Mouse (Mus musculus) lung, postnatal 10 days (tissue): Measurements from ENCODE around the gene Map3k15.

Source experiments
- DNase-seq: peaks from one replicate; pipeline ENCODE4 v3.0.0; 2021

Gene Map3k15

DNA sequence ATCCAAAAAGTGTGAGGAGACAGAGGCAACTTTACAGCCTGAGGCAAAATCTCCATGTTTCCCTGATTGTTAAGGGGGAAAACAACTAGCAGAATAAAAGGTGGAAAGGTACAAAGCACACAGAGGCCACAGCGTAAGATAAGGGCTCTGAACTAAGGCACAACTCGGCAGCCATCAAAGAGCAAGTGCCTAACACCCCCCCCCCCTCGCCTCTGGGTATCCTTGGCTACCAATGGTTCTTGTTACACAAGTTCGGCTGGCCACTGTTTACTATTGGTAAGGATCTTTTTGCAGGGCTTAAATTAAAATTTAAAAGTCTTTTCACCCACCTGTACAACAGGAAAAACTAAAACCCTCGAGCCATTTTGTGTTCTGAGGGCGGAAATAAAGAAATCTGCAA, 147.5 kb downstream of the Map3k15 start:
- DNase-seq, result no peak

DNA sequence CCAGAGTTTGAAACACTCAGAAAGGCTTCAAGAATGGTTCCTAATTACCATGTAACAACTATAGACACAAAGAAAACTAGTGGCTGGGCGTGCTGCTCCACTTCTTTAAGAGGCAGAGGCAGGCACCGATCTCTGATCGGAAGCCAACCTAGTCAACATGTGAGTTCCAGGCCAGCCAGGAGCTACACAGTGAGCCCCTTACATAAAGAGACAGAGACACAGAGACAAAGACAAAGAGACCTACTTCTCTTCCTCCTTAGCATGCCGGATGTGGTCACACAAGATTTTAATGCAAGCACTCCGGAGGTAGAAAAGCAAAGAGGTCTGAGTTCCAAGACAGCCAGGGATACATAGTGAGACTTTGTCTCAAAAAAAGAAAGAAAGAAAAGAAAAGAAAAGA, 147.9 kb downstream of the Map3k15 start:
- DNase-seq, result no peak

DNA sequence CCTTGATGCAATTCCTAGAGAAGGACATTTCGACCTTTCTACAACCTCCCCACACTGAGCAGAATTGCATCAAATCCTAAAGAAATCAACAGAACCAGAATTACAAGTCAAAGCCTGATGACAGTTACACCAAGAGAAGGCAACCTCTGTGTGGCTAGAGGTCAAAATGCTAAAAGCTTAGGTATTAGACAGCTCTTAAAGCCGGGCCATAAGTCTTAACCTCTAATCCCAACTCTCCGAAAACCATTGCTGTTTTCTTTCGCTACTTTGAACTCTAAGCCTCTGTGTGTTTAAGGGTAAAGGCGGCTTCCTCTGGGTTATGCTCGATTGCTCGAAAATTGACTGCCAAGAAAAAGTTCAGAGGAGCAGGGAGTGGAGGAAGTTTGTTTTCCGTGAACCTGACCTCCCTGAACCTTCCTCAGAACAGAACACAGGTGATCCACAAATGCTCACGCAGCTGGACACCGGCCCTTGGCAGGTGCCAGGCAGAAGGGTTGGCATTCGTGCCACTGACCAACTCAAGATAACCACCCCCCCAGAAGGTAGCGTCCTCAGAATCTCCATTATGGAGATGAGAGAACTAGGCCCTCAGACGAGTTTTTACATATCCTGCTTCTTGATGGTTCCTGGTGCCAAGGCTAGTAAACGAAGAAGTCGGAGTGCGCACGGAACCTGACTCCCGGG, 149.1 kb downstream of the Map3k15 start:
- DNase-seq, result no peak

DNA sequence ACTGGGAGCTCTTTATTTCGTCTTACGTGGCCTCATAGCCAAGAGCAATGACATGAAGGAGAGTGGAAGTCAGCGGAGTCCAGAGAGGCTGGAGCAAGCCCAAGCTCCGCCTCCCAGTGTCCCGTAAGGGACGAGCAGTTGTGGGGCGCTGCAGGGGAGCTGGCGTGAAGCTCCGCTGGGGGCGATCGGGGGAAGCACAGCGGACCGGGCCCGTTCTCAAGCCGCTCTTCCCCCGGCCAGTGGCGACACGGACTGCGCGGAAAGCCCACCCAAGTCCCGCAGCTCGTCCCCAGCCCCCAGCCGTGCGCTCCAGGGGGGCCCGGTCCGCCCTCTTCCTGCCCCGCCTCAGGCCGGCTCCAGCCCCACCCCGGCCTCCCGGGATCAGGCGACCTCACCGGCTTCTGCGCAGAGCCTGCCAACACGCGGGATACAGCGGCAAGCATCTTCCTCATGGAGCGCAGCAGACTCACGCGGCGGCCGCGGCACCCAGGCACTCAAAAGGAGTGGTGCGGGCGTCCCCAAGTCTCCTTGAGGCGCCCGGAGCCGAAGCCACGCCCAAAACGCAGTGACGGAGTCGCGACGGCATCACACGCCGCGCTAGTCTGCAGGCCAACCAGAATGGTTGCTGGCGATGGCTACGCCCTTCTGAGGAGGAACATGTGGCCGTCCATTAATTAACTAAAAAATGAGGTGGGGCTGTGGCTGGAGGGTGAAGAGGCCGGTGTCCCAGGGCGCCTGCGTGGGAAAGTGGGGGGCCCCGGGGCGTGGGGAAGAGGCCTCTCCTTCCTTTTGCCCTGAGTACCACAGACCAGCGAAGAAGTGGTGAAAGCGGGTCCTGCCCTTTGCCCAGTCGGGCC, 149.9 kb downstream of the Map3k15 start, which contains the start of gene Pdha1:
TSS of gene Pdha1 (minus strand) at position 553 of the 857 bp plus-strand sequence.
- DNase-seq, result peak; percentile 92

DNA sequence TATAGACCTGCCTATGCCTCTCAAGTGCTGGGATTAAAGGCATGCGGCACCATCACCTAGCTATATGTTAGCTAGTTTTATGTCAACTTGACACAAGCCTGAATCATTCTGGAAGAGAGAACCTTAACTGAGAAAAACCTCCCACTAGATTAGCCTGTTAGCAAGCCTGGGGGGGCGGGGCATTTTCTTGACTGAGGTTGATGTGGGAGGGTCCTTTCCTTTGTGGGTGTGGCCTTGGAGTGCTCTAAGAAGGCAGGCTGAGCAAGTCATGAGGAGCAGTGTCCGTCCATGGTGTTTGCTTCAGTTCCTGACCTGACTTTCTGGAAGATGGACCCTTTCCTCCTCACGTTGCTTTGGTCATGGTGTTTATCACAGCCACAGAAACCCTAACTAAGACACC, 158.6 kb downstream of the Map3k15 start:
- peak; percentile 7 for DNase-seq

DNA sequence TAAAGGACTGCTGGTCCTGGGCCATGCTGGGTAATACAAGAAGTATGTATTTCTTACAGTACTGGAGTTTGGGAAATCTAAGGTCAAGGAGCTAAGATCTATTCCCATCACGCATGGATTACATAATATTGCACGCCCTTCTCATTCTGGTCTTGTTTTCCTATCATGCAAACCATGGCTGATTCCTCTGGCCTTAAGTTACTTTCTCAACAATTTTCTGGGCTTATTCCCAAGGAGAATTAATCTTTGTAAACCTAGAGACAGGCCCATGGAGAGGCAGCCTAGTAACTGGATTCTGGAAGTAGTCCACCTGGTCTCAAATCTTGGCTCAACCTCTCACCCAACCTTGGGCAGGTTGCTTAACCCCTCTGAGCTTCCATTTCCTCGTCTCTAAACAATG, 159.2 kb downstream of the Map3k15 start:
- DNase-seq, result no peak

DNA sequence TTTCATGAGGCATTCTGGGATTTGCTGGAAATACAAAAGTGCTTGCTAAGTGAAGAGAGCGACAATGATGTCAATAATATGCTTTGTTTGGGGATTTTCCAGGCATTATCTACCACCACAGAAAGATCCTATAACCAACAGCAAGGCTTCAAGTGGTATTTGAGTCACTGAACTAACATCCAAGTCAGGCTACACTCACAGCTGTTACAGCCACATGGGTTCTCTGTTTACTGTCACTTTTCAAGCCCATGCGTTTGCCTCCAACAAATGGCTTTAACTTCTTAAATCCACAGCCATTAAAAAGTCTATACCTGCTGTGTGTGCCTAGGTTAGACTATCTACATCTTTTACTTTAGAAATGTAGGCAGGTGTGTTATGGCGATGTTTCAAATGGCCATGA, 160.6 kb downstream of the Map3k15 start:
- no peak for DNase-seq

DNA sequence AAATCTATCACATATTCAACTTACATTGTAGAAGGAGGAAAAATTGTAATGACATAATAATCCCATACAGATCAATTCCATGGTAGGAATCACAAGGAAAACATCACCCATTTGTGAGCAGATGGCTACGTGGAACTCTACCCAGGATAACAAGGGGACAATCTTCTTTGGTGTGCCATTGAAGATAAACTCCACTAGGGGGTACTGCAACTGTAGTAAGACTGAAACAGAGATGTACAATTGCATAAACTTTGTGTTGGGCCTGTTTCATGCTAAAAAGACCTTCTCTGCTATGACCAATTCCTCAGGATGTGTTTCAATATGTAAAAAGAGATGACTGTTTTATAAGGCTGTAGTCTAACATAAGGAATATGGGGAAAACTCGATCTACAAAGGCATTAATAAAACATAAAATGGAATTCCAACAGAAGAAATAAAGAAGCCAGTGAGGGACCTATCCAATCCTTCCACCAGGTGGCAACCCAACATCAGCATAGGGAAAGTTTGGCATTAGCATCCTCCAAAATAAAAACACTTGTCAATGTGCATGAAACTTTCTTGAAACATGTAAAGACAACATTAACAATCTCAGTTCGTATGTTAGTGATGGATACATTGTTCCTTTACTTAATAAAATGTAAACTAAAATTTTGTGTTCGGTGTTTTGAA, 165.0 kb downstream of the Map3k15 start:
- peak; percentile 35 for DNase-seq

DNA sequence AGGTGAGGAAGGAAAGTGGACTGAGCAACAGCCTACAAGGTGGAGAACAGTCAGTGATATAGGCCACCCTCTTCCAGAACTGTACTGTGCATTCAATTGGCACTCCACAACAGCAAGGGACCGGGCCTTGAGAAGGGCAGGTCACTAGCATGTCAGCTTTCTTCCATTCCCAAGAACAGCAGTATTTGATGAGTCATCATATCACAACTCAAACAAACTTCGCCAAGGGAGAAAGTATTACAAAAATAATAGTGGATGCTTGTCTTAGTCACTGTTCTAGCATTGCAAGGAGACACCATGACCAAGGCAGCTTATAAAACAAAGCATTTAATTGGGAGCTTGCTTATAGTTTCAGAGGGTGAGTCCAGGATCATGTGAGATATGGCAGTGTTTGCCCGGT, 176.0 kb downstream of the Map3k15 start:
- no peak for DNase-seq

DNA sequence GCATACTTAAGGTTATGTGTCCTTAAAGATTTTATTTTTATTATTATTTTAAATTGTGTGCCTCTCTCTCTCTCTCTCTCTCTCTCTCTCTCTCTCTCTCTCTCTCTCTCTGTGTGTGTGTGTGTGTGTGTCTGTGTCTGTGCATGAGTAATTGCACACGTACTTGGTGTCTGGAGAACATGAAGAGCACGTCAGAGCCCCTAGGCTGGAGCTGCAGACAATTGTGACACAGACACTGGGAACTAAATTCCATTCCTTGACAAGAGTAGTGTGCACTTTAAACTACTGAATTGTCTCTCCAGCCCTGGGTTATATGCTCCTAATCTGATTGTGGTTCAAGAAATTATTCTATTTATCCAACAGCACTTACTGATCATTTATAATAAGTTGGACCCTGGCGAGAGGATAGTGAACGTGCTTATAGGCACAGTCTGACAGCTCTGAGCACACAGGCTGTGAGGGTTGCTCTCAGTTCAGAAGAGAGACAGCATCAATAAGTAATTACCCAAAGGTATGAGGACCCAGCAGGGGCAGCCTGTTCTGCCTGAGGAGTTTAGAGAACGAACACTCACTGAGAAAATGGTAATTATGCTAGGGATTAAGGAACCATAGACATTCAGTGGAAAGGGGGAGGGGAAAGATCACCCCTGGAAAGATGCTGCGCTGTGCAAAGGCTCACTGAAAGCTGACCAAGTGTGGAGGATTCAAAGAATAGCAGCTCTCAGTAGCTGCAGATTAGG, 178.2 kb downstream of the Map3k15 start:
- DNase-seq, result no peak

DNA sequence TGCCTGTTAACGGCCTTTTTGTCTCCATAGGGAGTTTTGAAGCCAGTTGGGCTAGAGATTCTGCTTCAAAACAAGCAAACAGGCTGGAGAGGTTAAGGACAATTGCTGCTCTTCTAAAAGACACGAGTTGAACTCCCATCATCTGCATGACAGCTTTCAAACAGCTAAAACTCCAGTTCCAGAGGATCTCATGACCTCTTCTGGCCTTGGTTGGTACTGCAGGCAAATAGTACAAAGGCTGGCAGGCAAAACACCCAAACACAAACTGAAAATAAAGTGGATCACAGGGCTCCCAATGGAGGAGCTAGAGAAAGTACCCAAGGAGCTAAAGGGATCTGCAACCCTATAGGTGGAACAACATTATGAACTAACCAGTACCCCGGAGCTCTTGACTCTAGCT, 181.9 kb downstream of the Map3k15 start:
- peak; percentile 70 for DNase-seq
